Mouse (Mus musculus) right cerebral cortex, postnatal 10 days (tissue): ENCODE results near the gene Olfr152.

ENCODE experiments used
- DNase-seq, 2 experiments: peaks; one replicate each; pipeline ENCODE4 v3.0.0; 2021; ENCODE audit warnings: low spot score in 2 of 2

The Olfr152 gene

DNA sequence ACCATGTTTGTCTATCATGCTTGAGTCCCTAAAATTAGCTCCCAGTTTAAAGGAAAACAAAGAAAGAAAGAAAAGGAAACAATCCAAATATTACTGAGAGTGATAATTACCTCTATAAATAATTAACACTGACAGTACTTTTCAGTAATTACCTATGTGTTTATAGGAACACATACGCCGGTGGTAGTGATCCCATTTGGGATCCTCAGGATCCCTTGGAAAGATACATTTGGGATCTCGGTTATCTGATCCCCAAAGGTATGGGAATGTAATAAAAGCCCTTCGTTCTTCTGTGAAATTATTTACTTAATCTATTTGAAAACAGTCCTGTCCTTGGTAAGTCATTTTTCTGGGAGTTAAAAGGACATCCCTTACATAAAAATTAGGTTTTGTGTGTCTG, at the start of gene Olfr152:
TSS of gene Olfr152 (plus strand) at position 301 of the 400 bp plus-strand sequence.
- no peak for DNase-seq

DNA sequence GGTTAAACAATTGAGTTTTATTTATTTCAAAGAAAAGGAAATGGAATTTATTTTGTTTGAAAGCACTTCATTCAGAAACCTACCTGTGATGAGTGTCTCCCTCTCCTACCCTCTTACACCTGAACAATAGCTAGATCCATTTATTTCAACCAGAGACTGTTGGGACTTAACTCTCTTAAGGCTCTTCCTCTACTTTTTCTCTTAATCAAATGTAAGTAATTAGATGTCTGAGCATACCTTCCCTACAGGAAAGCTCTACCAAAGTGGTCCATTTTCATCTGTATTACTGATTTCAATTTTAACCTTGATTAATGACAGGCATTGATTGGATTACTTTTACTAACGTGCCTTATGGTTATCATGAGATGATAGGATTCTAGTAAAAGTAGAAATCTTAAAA, 39.4 kb upstream of the Olfr152 start, which contains the start of gene Olfr1138:
TSS of gene Olfr1138 (minus strand) at position 101 of the 400 bp plus-strand sequence.
- no peak for DNase-seq

DNA sequence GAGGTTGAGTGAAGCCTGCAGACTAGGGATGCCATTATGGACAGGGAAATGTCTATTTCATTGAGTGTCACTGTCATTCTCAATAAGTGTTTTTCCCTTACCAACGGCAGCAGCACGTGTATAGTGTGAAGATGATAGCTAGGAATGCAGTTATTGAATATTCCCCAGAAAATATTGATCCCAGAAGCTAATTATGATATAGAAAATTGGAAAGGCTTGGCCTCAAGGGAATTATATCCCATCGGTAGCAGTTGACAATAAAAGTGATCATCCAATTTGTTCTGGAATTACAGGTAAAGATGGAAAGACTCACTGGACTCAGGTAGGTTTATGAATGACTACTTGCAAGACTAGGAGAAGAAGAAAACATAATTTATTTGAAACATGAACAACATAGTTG, 35.8 kb upstream of the Olfr152 start, which contains the start of gene Olfr1140:
TSS of gene Olfr1140 (plus strand) at position 301 of the 400 bp plus-strand sequence.
- no peak for DNase-seq

DNA sequence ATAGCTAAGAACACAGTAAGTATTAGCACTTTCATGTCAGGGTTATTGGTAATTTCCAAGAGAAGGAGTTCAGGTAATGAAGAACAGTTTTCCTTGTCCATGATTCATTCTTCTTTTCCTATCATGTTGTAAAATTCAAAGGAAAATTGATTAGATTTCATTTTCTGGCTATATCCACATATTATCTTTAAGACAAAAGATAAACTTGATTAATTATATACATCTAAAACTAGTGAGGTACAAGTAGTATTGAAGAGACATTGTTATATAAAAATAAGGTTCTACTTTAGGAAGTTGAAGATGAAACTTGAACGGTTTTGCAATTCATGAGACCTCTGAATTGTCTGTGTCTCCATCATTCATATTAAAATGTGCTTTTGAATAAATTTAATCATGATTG, 25.4 kb upstream of the Olfr152 start, which contains the start of gene Olfr1141:
TSS of gene Olfr1141 (minus strand) at position 101 of the 400 bp plus-strand sequence.
- DNase-seq: no peak

DNA sequence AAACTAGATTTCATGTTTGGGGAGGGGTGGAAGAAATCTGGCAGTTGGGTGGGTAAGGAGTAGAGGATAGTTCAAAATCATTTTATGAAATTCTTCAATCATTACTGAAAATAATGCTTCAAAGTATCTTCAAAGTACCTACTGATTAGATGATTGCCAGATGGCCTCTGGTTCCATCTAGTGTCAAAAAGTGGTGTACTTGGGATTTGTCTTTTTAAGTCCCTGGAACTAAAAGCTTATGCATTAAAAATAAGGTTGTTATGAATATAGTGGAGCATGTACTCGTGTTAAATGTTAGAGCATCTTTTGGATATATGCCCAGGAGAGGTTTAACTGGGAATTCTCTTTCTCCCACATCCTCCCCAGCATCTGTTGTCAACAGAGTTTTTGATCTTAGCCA, 3.1 kb upstream of the Olfr152 start:
- no peak for DNase-seq

DNA sequence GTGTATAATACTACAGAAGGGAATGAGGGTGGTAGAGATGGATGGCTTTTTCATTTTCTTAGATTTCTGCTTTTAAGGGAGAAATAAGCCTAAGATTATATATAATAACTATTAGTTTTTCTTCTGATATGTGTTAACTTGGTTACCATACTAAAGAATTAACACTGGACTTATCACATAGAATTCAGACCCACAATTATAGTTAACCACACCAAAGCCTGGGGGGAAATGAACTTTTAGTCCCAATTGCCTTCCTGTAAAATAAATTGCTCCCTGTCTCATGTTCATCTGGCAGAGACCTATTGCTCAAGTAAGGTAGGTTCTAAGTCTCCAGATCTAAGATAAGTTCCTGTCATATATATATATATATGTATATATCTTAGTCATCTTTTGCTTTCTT, 21.0 kb downstream of the Olfr152 start, which contains the start of gene Olfr1143:
TSS of gene Olfr1143 (plus strand) at position 301 of the 400 bp plus-strand sequence.
- no peak for DNase-seq

DNA sequence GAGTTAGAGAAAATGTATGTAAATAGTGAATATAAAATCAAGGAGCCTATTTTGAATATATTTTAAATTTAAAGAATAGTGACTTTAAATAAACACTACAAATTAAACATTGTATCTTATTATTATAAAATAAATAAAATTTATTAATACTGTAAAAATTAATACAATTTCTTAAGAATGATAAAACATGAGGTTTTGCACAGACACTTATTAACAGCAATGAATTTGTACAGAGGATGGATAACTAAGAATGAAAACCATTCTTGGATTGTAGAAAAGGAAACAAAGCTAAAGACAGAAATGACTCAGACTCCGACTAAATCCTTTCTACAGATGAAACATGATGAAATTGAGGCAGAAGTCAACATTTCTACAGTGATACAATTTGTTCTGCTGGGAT, 30.2 kb downstream of the Olfr152 start, which contains the start of gene Olfr1145:
TSS of gene Olfr1145 (plus strand) at position 301 of the 400 bp plus-strand sequence.
- DNase-seq: no peak

DNA sequence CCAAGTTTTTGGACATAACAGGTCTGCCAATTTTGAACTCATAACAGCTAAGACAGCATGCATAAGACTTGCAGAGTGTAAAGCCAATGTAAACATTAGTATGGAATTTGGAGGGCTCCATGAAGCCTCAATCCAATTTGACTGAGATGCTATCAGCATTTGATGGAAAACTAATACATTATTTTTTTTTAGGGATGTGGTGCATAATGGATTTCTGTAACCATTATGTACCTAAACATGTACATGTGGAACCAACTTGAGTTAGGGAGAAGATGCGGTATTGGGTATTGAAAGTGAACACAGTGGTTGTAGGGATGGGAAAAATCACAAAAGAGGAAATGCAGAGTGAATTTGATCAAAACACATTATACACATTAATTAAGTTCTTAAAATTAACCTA, 51.0 kb downstream of the Olfr152 start, which contains the start of gene Olfr1148:
TSS of gene Olfr1148 (plus strand) at position 301 of the 400 bp plus-strand sequence.
- DNase-seq: no peak
